Mouse (Mus musculus) liver, adult 2 months (tissue): ENCODE measurements around the gene Olfr145.

Experiments
- CTCF ChIP-seq: fragments of 200-500 bp; IDR thresholded peaks from 2 replicates; pipeline ENCODE4 v1.5.1; 2011; ENCODE audit warnings: low read depth, low read length, control low read depth
- POLR2A ChIP-seq: fragments of 200-500 bp; IDR thresholded peaks from 2 replicates; pipeline ENCODE4 v1.6.1; 2011; ENCODE audit warnings: low read length, control low read depth; ENCODE audit not compliant: insufficient read depth; ENCODE audit errors: extremely low read depth

DNA sequence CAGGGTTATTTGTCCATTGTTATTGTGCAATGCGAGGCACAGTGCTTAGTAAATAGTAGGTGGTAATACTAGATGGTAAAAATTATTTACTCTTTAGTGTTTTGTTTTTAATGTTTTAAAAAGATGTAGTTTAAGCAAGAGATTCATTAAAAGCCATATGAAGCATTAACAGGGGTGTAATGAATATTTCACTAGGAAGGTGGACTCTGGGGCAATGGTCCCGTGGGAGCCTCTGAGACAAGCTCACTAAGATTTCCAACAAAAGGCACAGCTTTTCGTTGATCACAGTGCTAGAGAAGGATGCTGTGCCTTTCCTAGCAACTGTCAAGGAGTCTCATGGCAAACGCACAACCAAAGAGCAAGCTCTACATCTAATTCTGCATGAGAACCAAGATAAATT, 42.6 kb upstream of the Olfr145 start, which contains the start of gene Olfr877:
- TF ChIP-seq POLR2A (no peak), CTCF (no peak)
